Mouse (Mus musculus): ENCODE measurements around the gene Gm3045.

The Gm3045 gene

GRCm38 (mm10) chr13:56426365-56426764 lies at the start of gene Gm3045:
Gene Gm3045 (plus strand): TSS chr13:56426594.
- no peak for DNase-seq (ENCODE audit: low spot score)

- no peak for DNase-seq (ENCODE audit: low spot score)
These were observed 45.3 kb upstream of the Gm3045 start for GRCm38 (mm10) chr13:56380855-56381685.

- no peak for DNase-seq (ENCODE audit: low spot score)
These were observed 43.0 kb upstream of the Gm3045 start for GRCm38 (mm10) chr13:56383406-56383805.

- no peak for DNase-seq (ENCODE audit: low spot score)
These were observed 40.0 kb upstream of the Gm3045 start for GRCm38 (mm10) chr13:56386411-56386810.

- DNase-seq (ENCODE audit: low spot score), result no peak
These were observed 39.0 kb upstream of the Gm3045 start for GRCm38 (mm10) chr13:56387374-56387773.

DNA sequence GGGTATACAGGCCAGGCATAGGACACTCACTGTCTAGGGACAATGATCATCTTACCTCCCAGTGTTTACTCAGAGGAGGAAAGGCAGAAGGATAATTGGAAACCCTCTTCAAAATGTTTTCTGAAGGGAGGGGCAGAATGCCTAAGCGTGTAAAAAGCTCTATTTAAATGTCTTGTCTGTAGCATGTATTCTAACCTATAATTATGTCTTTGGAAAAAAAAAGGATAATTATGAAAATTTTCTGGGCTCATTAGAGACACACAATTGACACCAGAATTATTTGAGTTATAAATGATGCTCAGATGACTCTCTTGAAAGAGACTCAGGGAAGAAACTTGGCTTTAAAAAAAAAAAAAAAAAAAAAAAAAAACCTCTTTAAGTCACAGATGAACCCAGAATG lies 38.4 kb upstream of the Gm3045 start:
- no peak for DNase-seq (ENCODE audit: low spot score)

- DNase-seq (ENCODE audit: low spot score), result no peak
These were observed 28.8 kb upstream of the Gm3045 start for GRCm38 (mm10) chr13:56397572-56397971.

- no peak for DNase-seq (ENCODE audit: low spot score)
These were observed 25.2 kb upstream of the Gm3045 start for GRCm38 (mm10) chr13:56401186-56401585.

GRCm38 (mm10) chr13:56403381-56404086 lies 22.9 kb upstream of the Gm3045 start:
- DNase-seq (ENCODE audit: low spot score), result no peak

DNA sequence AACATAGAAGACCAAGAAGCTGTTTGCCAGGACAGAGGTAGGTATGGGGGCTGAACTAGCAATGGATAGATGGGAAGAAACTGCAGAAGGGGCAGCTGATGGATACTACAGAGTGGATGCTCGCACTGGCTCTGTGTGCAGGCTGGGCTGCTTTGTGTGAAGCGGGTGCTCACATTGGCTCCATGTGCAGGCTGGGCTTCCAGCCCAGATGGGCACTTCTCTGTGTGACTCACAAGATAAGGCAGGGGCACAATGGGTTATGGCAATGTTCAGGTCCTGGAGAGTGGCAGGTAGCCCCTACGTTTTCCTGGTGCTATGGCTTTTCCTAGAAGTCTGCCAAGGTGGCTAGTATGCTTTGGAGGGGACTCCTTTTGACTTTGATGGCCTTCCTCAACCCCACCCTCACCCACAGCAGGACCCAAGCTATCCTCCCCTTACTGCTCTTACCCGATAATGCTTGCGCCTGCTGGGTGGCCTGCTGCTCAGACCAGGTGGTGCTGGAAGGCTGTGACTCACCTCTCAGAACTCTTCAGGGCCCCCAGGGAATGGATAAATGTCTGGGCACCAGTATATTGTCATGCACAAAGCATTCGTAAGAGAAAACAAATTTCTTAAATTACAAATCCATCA lies 21.8 kb upstream of the Gm3045 start:
- no peak for DNase-seq (ENCODE audit: low spot score)

- DNase-seq (ENCODE audit: low spot score), result no peak
These were observed 14.0 kb upstream of the Gm3045 start for GRCm38 (mm10) chr13:56412286-56412873.

GRCm38 (mm10) chr13:56418685-56419483 lies 7.5 kb upstream of the Gm3045 start:
- DNase-seq (ENCODE audit: low spot score), result no peak

GRCm38 (mm10) chr13:56419538-56419937 lies 6.9 kb upstream of the Gm3045 start:
- DNase-seq (ENCODE audit: low spot score), result no peak

DNA sequence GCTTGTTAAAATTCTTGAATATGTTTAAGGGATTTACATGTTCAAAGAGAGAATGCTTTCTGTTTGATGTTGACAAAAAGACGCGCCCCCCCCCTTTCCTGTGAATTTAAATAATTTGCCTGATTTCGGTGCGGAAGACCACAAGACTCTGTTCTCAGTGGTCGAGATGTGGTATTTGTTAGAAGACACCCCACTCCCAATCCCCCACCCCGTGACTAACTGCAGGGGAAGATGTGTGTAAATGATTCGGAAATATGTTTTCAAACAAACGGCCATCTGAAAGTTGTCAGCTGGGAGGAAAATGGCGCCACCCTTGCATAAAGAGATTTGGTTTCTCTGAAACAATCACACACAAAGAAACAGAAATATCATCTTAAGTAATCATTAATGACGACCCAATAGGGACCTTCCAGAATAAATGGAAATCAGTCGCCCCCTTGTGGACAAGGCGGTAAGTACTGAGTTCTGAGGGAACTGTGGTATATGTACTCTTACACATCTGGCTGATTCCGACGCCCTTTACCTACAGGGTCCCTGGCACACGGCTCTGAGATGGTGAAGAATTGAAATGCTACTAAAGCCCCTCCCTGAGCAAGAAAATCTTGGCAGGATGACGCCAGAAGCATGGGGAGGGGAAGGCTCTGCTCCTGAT lies 4.2 kb upstream of the Gm3045 start:
- DNase-seq (ENCODE audit: low spot score), result no peak

DNA sequence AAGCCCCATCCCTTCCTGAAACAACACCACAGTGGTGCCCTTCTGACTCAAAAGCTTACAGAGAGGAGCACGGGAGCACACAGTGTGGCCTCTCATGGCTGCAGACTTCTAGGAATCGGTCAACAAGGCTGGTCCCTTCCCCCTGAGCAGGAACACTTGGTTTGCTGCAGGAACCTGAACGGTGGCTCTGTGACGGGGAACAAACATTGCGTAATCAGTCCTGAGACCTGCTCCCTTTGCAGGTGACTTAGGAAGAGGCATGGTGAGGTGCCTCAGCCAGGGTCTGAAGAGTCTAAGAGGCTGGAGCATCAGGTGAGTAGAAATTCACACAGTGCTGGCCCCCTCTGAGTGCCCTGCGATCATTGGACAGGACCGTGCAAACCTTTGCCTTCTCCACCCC lies 463 bp upstream of the Gm3045 start:
- DNase-seq (ENCODE audit: low spot score), result no peak

DNA sequence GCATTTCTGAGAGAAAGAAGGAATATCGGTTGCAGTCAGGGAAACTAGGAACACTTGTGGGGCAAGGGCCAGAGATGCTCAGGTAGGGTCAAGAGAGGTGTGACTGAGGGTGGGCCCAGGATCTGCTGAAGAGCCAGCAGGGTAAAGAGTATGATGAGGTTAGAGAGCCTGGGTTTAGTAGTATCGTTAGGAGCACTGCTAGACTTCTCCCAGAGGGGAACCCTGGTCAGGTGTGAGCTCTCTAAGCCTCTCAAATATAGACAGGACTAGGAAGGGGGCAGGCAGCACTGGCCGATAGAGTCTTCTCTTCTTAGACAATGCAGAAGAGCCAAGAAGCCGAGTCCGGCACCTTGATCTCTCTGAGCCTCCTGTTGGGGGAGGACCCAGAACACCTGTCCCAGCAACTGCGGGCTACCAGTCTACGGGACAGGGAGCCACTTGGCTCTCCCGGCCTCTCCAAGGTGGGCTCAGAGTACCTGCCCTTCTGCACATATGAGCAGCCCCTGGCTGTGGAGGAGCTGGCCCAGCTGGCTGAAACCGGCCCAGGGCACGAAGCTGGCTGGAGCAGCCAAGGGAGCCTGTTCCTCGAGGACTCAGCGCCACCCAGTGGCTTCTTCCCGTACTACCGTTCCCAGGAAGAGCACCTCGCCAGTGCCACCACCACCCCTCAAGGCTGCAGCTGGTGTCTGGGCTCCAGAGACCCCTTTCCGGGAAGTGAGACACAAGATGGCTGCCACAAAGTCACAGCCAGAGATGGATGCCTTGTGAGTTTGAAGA lies 2.5 kb downstream of the Gm3045 start:
- DNase-seq (ENCODE audit: low spot score), result no peak

GRCm38 (mm10) chr13:56432496-56432895 lies 6.1 kb downstream of the Gm3045 start:
- DNase-seq (ENCODE audit: low spot score), result no peak

DNA sequence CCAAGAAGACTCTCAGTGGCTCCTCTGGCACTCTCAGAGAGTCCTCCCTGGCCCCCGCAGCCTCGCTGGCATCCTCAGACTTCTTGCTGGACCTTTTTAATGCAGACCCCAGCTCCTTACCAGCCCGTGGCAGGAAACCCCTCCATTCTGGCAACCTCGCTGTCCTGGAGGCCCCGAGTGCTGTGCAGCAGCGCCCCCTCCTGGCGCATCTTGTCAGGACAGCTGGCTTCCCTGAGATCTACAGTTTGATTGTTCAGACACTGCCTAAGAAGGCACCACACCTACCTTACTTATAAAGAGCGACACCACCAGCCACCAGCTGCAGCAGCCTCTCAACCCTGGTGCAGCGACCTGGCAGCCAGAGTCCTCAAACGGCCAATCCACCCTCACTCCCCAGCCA lies 7.1 kb downstream of the Gm3045 start:
- peak; percentile 12 for DNase-seq (ENCODE audit: low spot score)

DNA sequence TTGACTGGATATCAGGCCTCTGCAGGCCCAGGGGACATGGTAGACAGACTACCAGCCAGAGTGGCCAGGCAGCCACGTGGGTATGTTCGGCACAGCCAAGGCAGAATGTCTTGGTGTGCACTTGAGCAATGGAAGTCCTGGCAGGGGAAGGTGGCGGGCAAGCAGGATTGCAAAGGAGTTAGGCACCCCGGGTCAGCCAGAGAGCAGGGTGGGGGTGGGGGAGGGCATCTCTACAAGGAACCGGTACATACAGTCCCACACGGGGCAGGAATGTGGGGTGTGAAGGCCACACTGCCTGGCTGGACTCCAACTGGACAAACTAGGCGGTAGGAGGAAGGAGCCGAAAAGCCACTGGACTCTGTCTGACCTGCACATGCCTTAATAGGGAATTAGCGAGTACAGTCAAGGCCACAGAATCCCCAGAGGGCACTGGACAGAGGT lies 7.9 kb downstream of the Gm3045 start:
- DNase-seq (ENCODE audit: low spot score), result no peak

DNA sequence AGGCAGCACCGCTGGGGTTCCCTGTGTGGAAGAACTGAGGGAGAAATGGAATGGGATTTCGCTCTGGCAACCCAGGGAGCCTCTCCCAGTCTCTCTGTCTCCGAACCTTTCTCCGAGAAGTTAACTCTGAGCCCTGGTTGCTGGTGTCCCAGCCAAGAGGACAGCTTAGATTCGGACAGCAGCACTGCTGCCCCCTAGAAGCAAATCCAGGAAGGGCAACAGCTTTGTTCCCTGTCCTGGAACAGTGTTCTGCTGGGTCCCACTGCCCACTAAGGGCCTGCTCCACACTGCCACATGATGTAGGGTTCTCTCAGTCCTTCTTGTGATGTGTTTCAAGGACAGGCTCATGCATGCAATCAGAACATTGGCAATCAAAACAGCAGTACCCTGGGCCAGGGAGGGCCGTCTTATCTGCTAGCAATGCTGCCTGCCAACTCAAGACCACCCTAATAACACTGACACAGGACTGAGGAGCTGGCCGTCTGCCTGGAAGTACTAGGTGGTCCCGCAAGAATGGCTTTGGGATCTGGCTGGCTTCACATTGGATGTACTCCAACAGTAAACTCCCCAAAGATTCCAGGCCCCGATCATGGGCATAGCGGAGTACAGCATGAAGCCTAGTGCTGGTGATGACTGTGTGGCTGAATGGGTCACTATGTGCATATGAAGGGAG lies 9.4 kb downstream of the Gm3045 start:
- DNase-seq (ENCODE audit: low spot score), result no peak
